Mouse (Mus musculus) heart, adult 2 months (tissue): Measurements from ENCODE around the gene Samd5. TPM values are rescaled to one million over a fixed set of nuclear protein-coding genes. Genes with fewer than 3 reads are reported as not detected.

Source experiments
- DNase-seq, 2 experiments: peaks; one replicate each; pipeline ENCODE4 v3.0.0; 2021
- H3K27ac ChIP-seq: fragments of 200-600 bp; 2 replicates; pipeline ENCODE4 v1.8.1; 2022
- H3K27me3 ChIP-seq: fragments of 200-500 bp; 2 replicates; pipeline ENCODE4 v1.6.1; 2012; ENCODE audit warnings: mild to moderate bottlenecking, low read length, inconsistent platforms, mixed read lengths; ENCODE audit not compliant: control insufficient read depth, insufficient read depth
- H3K36me3 ChIP-seq: fragments of 200-500 bp; 2 replicates; pipeline ENCODE4 v1.6.1; 2012; ENCODE audit warnings: low read length, inconsistent platforms; ENCODE audit not compliant: control insufficient read depth, insufficient read depth
- H3K4me1 ChIP-seq: fragments of 200-500 bp; 2 replicates; pipeline ENCODE4 v1.6.1; 2011; ENCODE audit warnings: low read length; ENCODE audit not compliant: control insufficient read depth, insufficient read depth
- H3K4me3 ChIP-seq: fragments of 200-600 bp; 2 replicates; pipeline ENCODE4 v1.8.1; 2022
- H3K79me2 ChIP-seq: fragments of 200-500 bp; replicated peaks from 2 replicates; pipeline ENCODE4 v1.6.1; 2012; ENCODE audit warnings: mild to moderate bottlenecking, inconsistent platforms, low read length, moderate library complexity, mixed read lengths; ENCODE audit not compliant: control insufficient read depth, insufficient read depth
- H3K9ac ChIP-seq: fragments of 200-500 bp; 2 replicates; pipeline ENCODE4 v1.6.1; 2012; ENCODE audit warnings: low read depth, mild to moderate bottlenecking, control low read depth, inconsistent platforms, low read length, mixed read lengths
- CTCF ChIP-seq: fragments of 200-600 bp; IDR thresholded peaks from 2 replicates; pipeline ENCODE4 v1.8.1; 2022; ENCODE audit warnings: antibody characterized with exemption, mild to moderate bottlenecking, moderate library complexity
- EP300 ChIP-seq: fragments of 200-500 bp; IDR thresholded peaks from 2 replicates; pipeline ENCODE4 v1.6.1; 2011; ENCODE audit warnings: low read depth, low read length, control low read depth; ENCODE audit not compliant: insufficient read depth
- POLR2A ChIP-seq: fragments of 200-500 bp; IDR thresholded peaks from 2 replicates; pipeline ENCODE4 v1.6.1; 2011; ENCODE audit warnings: mild to moderate bottlenecking, low read depth, low read length, control low read depth; ENCODE audit not compliant: insufficient read depth
- WGBS: fragments of 180-500 bp; shearing (Covaris S2); methylation state at CpG from one replicate; pipeline ENCODE4 v1.1.7; 2018; 5-methylcytosine and 5-hydroxymethylcytosine counted together
- intact Hi-C: fragments of 180-260 bp; cut with DNase I; formaldehyde crosslinking; loops from one replicate; pipeline ENCODE4 v1.15.1; 2025
- polyA plus RNA-seq: library from polyadenylated mRNA; depleted of rRNA; stranded (reverse); fragments of >200 nt; gene quantifications from 2 replicates; pipeline ENCODE4 v1.2.3, GENCODE M21; 2012
- total RNA-seq, 2 experiments: library from RNA; stranded (reverse); gene quantifications; 2 replicates each; pipeline ENCODE4 v1.2.3; 2021

Gene Samd5
- total and polyA plus RNA-seq, 3 experiments: 1.2 to 3.8 (median 3.0) TPM

- Histone ChIP-seq H3K27me3 (no peaks in the 10 kb centered on the region), H3K79me2 (no peaks in the 10 kb centered on the region), H3K4me3 (no peak overlapping the region), H3K27ac (no peak overlapping the region), H3K9ac (no peak overlapping the region), H3K36me3 (no peaks in the 10 kb centered on the region), H3K4me1 (no peaks in the 10 kb centered on the region; the same call in 1 of the 2 replicates)
- 57% methylated on average over 2 of the region's 2 CpGs for WGBS
- intact Hi-C loops: no loop called here
- no peak for DNase-seq
- TF ChIP-seq POLR2A (no peak), EP300 (no peak), CTCF (no peak)
Observed at GRCm38 (mm10) chr10:9648464-9648863, 26.5 kb downstream of the Samd5 start.

DNA sequence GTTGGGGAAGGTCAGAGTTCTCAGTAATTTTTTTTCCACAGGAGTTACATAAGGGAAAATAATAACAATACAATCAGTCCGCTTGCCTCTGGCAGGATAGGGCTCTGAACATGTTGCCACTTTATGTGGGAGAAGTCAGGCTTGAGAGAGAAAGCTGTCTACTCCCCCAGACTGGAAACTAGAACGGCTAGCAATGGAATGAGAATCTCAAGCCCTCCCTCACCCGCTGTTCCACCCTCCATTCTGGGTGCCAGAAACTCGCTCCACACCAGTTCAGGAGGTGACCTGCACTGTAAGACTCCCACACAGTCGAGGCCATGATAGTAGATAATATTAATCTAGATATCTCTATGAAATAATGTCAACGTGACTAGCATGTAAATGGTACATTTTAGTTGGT is 27.3 kb downstream of the Samd5 start:
- H3K36me3 ChIP-seq: peaks cover 4% of the 10 kb centered on the region; the same call in 1 of the 2 replicates
- WGBS: 44% methylated on average over 6 of the region's 6 CpGs
- intact Hi-C loops: no loop called here
- no peak overlapping the region for H3K27ac ChIP-seq
- no peak overlapping the region for H3K9ac ChIP-seq
- H3K4me3 ChIP-seq: no peak overlapping the region
- DNase-seq: no peak
- H3K4me1 ChIP-seq: no peaks in the 10 kb centered on the region; the same call in 1 of the 2 replicates
- H3K79me2 ChIP-seq: no peaks in the 10 kb centered on the region
- no peak for TF ChIP-seq CTCF
- H3K27me3 ChIP-seq: no peaks in the 10 kb centered on the region

DNA sequence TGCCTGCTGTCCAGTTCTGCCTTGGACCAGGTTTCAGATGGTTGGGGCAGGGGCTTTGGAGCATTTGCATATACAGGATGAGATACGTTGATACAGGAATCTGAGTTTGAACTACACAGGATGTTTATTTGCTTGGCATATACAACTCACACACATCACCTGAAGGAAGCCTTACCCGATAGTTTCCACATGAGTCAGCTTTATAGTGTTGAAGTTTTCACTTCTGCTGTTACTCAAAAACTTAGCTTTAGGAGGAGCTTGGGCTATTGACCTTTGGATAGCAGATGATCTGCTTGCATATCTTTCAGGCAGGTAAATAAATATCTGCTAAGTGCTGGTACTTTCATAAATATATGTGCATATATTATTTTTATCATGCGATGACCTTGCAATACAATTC is 28.6 kb downstream of the Samd5 start:
- WGBS: 75% methylated on average over 3 of the region's 3 CpGs
- Histone ChIP-seq H3K27ac (no peak overlapping the region), H3K79me2 (no peaks in the 10 kb centered on the region), H3K9ac (no peak overlapping the region), H3K4me1 (no peaks in the 10 kb centered on the region; the same call in 1 of the 2 replicates), H3K36me3 (peaks cover 6% of the 10 kb centered on the region; the same call in 1 of the 2 replicates), H3K4me3 (no peak overlapping the region), H3K27me3 (no peaks in the 10 kb centered on the region)
- intact Hi-C loops: no loop called here
- DNase-seq: no peak
- TF ChIP-seq EP300: no peak
- TF ChIP-seq POLR2A: no peak
- no peak for TF ChIP-seq CTCF

DNA sequence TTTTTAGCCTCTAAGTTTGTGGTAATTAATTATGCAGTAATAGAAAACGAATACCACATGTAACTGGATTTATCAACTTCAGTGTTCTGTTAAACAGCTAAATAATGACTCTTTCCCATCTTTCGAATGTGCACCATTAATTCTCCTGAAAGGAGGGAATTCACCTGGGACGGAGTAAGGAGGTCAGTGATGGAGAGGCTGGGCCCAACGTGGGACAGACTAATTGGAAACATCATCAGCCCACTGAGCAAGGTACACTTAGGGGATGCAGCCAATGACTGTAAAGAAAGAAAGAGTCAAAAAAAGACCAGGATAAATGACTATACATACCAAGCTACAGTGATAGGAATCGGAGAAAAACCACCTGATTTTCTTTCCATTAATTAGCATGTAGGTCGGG is 31.5 kb downstream of the Samd5 start:
- DNase-seq: no peak
- no peaks in the 10 kb centered on the region for H3K79me2 ChIP-seq
- WGBS: 90% methylated on average over 6 of the region's 6 CpGs
- peaks cover 3% of the 10 kb centered on the region; the same call in 1 of the 2 replicates for H3K4me1 ChIP-seq
- H3K4me3 ChIP-seq: no peak overlapping the region
- H3K9ac ChIP-seq: no peak overlapping the region
- H3K36me3 ChIP-seq: peaks cover 11% of the 10 kb centered on the region; the same call in 1 of the 2 replicates
- intact Hi-C loops: loop anchor here (2.0 kb wide), 1 partner anchor 41 kb away; no protein-coding TSS in a partner anchor
- H3K27me3 ChIP-seq: no peaks in the 10 kb centered on the region
- no peak overlapping the region for H3K27ac ChIP-seq
- TF ChIP-seq CTCF: no peak
- no peak for TF ChIP-seq EP300

DNA sequence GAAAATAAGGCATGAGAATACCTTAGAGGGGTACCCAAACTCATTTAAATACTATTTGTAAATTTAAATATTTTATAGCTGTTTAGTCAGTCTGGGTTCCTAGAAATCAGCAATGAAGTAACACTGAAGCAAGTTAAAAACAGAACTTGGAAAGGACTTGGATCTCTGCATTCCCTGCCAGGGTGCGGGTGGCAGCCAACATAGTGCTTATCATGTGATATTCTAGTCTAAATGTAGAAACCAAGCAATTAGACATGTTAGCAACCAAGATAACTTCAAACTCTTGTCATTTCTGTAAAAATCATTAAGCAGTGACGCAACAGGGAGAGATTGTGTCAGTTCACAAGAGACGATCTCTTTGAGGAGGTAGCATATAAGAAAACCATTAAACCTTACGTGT is 32.9 kb downstream of the Samd5 start:
- H3K9ac ChIP-seq: no peak overlapping the region
- intact Hi-C loops: loop anchor here (2.0 kb wide), 1 partner anchor 39 kb away; no protein-coding TSS in a partner anchor
- peaks cover 11% of the 10 kb centered on the region; the same call in 1 of the 2 replicates for H3K36me3 ChIP-seq
- no peaks in the 10 kb centered on the region for H3K27me3 ChIP-seq
- no peaks in the 10 kb centered on the region for H3K79me2 ChIP-seq
- TF ChIP-seq POLR2A: no peak
- 0 out of 2 replicates have a peak, but pooled peaks have one; percentile 49 for TF ChIP-seq EP300
- peak in 1 of 2 experiments; percentile 46 for DNase-seq
- peaks cover 3% of the 10 kb centered on the region; the same call in 1 of the 2 replicates for H3K4me1 ChIP-seq
- no peak overlapping the region for H3K4me3 ChIP-seq
- H3K27ac ChIP-seq: no peak overlapping the region; the same call in 1 of the 2 replicates
- WGBS: 53% methylated on average over 4 of the region's 4 CpGs

DNA sequence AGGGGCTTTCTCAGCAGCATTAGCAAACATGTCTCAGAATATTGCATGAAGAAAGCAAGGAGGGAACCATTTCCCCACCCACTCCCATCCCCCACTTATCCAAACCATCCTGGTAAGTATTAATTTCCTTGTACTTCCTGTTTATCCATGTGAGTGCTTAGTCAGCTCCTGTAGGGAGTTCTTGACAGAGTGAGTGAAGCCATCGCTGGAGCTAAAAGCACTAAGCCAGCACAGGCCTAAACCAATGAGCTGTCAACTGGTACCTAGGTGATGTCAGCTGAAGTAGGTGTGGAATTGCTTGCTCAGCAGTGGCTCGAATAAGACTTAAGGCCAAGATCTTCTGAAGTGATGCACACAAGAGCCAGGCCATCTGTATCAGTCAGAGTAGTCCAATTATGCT is 34.3 kb downstream of the Samd5 start:
- Histone ChIP-seq H3K36me3 (peaks cover 11% of the 10 kb centered on the region; the same call in 1 of the 2 replicates), H3K27me3 (no peaks in the 10 kb centered on the region), H3K79me2 (no peaks in the 10 kb centered on the region), H3K4me1 (peaks cover 3% of the 10 kb centered on the region; the same call in 1 of the 2 replicates), H3K9ac (no peak overlapping the region), H3K27ac (no peak overlapping the region), H3K4me3 (no peak overlapping the region)
- no peak for DNase-seq
- 64% methylated on average over 2 of the region's 2 CpGs for WGBS
- intact Hi-C loops: no loop called here
- no peak for TF ChIP-seq CTCF
- TF ChIP-seq EP300: no peak
- no peak for TF ChIP-seq POLR2A
